Mouse (Mus musculus): Measurements from ENCODE around the gene Mgat5. TPM values are rescaled to one million over a fixed set of nuclear protein-coding genes. Genes with fewer than 3 reads are reported as not detected.

Gene Mgat5
- total and polyA plus RNA-seq, 2 experiments from 2014 or later: 2.1 to 11.2 TPM

DNA sequence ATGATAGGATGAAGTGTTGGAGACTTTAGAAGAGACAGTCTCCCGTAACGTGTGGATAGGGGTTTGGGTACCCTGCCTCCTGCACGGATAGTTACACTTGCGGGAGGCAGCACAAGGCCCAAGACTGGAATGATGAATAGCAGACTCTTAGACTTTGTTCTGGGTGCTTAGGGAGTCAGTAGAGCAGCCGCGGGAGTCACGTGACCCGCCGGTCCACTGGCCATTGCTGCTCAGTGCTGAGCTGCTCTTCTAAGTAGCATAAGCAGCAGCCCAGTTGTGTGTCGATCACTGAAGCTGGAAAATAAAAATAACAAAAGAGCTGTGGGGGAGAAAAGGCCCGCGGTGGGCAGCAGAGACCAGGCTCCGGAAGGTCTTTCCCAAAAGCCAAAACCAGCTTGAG is 215.6 kb downstream of the Mgat5 start:
- H3K4me2 ChIP-seq (ENCODE audit: low read depth, low read length): no peak overlapping the region
- peaks cover 5% of the 10 kb centered on the region; the same call in 1 of the 2 replicates for H3K4me1 ChIP-seq (ENCODE audit: control insufficient read depth, insufficient read depth)
- 0 out of 2 replicates have a peak, but pooled peaks cover 5% of the 10 kb centered on the region for H3K36me3 ChIP-seq (replicated peaks; ENCODE audit: control insufficient read depth, insufficient read depth, low read length)
- H3K27ac ChIP-seq (ENCODE audit: low read depth): no peak overlapping the region
- 52% methylated on average over 13 of the region's 13 CpGs for WGBS
- no peaks in the 10 kb centered on the region for H3K9me3 ChIP-seq (replicated peaks; ENCODE audit: control insufficient read depth, low read length)
- DNase-seq (ENCODE audit: low spot score) (no peak), ATAC-seq (ENCODE audit: insufficient read depth, low read depth) (no peak)
- H3K27me3 ChIP-seq (ENCODE audit: control insufficient read depth, insufficient read depth, low read length): no peaks in the 10 kb centered on the region
- no peak for TF ChIP-seq EP300 (IDR thresholded peaks at IDR 0.05; ENCODE audit: low read depth)
- H3K4me3 ChIP-seq (ENCODE audit: low read depth, low read length): no peak overlapping the region
- no peak overlapping the region for H3K9ac ChIP-seq (replicated peaks; ENCODE audit: low read depth, low read length)

DNA sequence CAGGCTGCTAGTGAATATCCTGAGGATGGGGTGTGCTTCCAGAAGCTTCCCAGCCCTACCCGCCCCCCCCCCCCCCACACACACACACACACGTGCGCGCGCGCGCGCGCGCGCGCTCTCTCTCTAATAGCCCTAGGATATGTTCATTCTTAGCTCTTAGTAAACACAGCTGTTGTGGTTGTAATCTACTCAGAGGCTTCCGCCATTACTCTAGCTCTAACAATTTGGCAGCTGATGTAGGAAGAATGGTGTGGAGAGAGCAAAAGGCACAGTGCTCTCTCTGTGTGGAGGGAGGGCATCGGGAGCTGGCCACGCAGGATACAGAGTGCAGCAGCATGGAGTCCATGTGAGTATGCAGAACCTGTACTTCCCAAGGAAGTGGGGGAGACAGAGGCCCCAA is 216.0 kb downstream of the Mgat5 start:
- H3K27me3 ChIP-seq (ENCODE audit: control insufficient read depth, insufficient read depth, low read length): no peaks in the 10 kb centered on the region
- H3K36me3 ChIP-seq (replicated peaks; ENCODE audit: control insufficient read depth, insufficient read depth, low read length): 0 out of 2 replicates have a peak, but pooled peaks cover 4% of the 10 kb centered on the region
- H3K9ac ChIP-seq (replicated peaks; ENCODE audit: low read depth, low read length): no peak overlapping the region
- no peak overlapping the region for H3K4me2 ChIP-seq (ENCODE audit: low read depth, low read length)
- DNase-seq (ENCODE audit: low spot score) (no peak), ATAC-seq (ENCODE audit: insufficient read depth, low read depth) (no peak)
- no peak for TF ChIP-seq CTCF (IDR thresholded peaks at IDR 0.05; ENCODE audit: low read depth)
- no peak for TF ChIP-seq EP300 (IDR thresholded peaks at IDR 0.05; ENCODE audit: low read depth)
- H3K4me3 ChIP-seq (ENCODE audit: low read depth, low read length): no peak overlapping the region
- 77% methylated on average over 12 of the region's 15 CpGs for WGBS
- no peaks in the 10 kb centered on the region for H3K9me3 ChIP-seq (replicated peaks; ENCODE audit: control insufficient read depth, low read length)
- no peak overlapping the region for H3K27ac ChIP-seq (ENCODE audit: low read depth)
- H3K4me1 ChIP-seq (ENCODE audit: control insufficient read depth, insufficient read depth): peaks cover 5% of the 10 kb centered on the region; the same call in 1 of the 2 replicates

DNA sequence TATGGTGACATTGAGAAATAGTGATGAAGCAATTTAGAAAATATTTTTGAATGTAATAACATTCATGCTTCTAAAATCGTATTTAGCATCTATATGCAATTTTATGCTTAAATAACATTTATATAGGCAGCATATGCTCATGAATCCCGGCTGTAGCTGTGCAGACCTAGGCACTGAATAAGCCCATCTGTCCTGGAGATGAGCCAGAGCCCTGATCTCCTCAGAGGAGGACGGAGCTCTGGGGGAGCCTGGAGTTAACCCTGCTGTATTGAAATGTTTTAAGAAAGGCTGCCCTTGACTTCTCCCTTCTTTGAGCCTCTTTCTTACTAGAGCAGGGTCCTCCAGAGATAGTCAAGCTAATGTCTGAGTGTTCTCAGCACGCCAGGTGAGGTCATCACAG is 217.8 kb downstream of the Mgat5 start:
- H3K4me1 ChIP-seq (ENCODE audit: control insufficient read depth, insufficient read depth): peaks cover 5% of the 10 kb centered on the region; the same call in 1 of the 2 replicates
- 75% methylated on average over 4 of the region's 4 CpGs for WGBS

DNA sequence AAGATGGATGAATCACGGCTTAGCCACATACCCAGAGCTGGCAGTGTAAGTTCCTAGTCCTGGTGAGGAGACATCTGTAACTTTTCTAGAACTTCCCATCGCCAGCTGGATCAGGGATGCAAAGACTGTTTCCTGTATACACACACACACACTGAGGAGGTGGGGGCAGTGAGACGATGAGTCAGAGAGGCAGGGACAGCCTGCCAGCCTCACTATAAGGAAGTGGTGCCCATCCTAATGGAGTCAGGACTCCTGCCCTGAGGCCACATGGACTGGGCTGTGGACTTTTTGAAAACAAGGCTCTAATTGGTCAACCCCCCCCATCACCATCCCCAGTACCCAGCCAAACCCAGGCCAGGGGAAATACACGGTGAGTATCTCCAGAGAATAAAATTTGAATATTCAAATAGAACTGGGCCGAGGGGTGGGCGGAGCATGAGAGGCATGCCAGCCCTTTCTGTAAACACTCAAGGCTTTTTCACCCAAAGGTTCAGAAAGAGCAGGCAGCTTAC is 220.3 kb downstream of the Mgat5 start:
- TF ChIP-seq CTCF (IDR thresholded peaks at IDR 0.05; ENCODE audit: low read depth) (no peak), EP300 (IDR thresholded peaks at IDR 0.05; ENCODE audit: low read depth) (no peak)
- WGBS: 54% methylated on average over 6 of the region's 6 CpGs
- Histone ChIP-seq H3K36me3 (replicated peaks; ENCODE audit: control insufficient read depth, insufficient read depth, low read length) (0 out of 2 replicates have a peak, but pooled peaks cover 8% of the 10 kb centered on the region), H3K4me3 (ENCODE audit: low read depth, low read length) (no peak overlapping the region), H3K27me3 (ENCODE audit: control insufficient read depth, insufficient read depth, low read length) (no peaks in the 10 kb centered on the region), H3K4me1 (ENCODE audit: control insufficient read depth, insufficient read depth) (no peaks in the 10 kb centered on the region), H3K4me2 (ENCODE audit: low read depth, low read length) (no peak overlapping the region), H3K27ac (ENCODE audit: low read depth) (no peak overlapping the region), H3K9ac (replicated peaks; ENCODE audit: low read depth, low read length) (no peak overlapping the region), H3K9me3 (replicated peaks; ENCODE audit: control insufficient read depth, low read length) (no peaks in the 10 kb centered on the region)
- ATAC-seq (ENCODE audit: insufficient read depth, low read depth) (no peak; the same call in 1 of the 2 replicates), DNase-seq (ENCODE audit: low spot score) (no peak)

More for the DNA sequence above, 217.8 kb downstream of the Mgat5 start:
- Histone ChIP-seq H3K4me3 (ENCODE audit: low read depth, low read length) (no peak overlapping the region), H3K27ac (ENCODE audit: low read depth) (no peak overlapping the region), H3K4me2 (ENCODE audit: low read depth, low read length) (no peak overlapping the region), H3K9me3 (replicated peaks; ENCODE audit: control insufficient read depth, low read length) (no peaks in the 10 kb centered on the region), H3K27me3 (ENCODE audit: control insufficient read depth, insufficient read depth, low read length) (no peaks in the 10 kb centered on the region), H3K36me3 (replicated peaks; ENCODE audit: control insufficient read depth, insufficient read depth, low read length) (0 out of 2 replicates have a peak, but pooled peaks cover 4% of the 10 kb centered on the region), H3K9ac (replicated peaks; ENCODE audit: low read depth, low read length) (no peak overlapping the region)
- ATAC-seq (ENCODE audit: insufficient read depth, low read depth) (no peak), DNase-seq (ENCODE audit: low spot score) (no peak)
- no peak for TF ChIP-seq CTCF (IDR thresholded peaks at IDR 0.05; ENCODE audit: low read depth)
- TF ChIP-seq EP300 (IDR thresholded peaks at IDR 0.05; ENCODE audit: low read depth): no peak

DNA sequence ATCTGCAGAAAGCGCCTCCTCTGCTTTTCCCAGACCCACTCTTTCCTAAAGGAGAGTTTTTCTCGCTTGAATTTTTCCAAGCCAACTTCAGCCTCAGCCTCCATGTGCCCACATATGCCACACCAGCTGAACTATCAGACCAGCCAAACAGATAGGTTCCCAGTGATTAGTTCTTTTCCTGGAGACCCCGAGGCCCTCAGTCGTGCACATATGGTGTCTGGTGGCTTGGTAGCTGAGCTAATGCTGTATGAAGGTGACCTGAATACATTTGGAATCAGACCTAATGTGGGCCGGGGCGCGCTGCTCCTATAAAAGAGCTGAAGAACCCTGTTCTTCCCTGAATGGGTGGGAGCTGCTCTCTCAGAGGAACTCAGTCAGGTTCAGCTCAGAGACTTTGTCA is 225.5 kb downstream of the Mgat5 start:
- WGBS: 84% methylated on average over 7 of the region's 7 CpGs
- no peak overlapping the region for H3K27ac ChIP-seq (ENCODE audit: low read depth)

DNA sequence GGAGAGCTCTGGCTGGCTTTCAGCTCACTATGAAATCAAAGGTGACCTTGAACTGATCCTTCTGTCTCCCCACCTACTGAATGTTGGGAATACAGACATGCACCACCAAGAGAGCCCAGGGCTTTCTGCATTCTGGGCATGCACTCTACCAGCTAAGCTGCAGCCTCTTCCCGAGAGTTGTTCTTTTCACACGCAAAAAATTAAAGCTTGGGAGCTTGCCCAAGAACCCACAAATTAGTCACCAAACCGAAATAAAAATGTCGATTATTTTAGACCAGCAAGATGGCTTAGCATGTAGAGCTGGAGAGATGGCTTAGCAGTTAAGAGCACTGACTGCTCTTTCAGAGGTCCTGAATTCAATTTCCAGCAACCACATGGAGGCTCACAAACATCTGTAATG is 230.0 kb downstream of the Mgat5 start:
- Histone ChIP-seq H3K4me2 (ENCODE audit: low read depth, low read length) (no peak overlapping the region), H3K4me1 (ENCODE audit: control insufficient read depth, insufficient read depth) (peaks cover 17% of the 10 kb centered on the region), H3K36me3 (replicated peaks; ENCODE audit: control insufficient read depth, insufficient read depth, low read length) (no peaks in the 10 kb centered on the region), H3K27ac (ENCODE audit: low read depth) (no peak overlapping the region), H3K9me3 (replicated peaks; ENCODE audit: control insufficient read depth, low read length) (no peaks in the 10 kb centered on the region), H3K4me3 (ENCODE audit: low read depth, low read length) (no peak overlapping the region), H3K9ac (replicated peaks; ENCODE audit: low read depth, low read length) (no peak overlapping the region), H3K27me3 (ENCODE audit: control insufficient read depth, insufficient read depth, low read length) (no peaks in the 10 kb centered on the region)
- DNase-seq (ENCODE audit: low spot score) (no peak), ATAC-seq (ENCODE audit: insufficient read depth, low read depth) (no peak)
- no peak for TF ChIP-seq EP300 (IDR thresholded peaks at IDR 0.05; ENCODE audit: low read depth)
- TF ChIP-seq CTCF (IDR thresholded peaks at IDR 0.05; ENCODE audit: low read depth): no peak
- 77% methylated on average over 4 of the region's 4 CpGs for WGBS

More for the DNA sequence above, 225.5 kb downstream of the Mgat5 start:
- no peak for TF ChIP-seq CTCF (IDR thresholded peaks at IDR 0.05; ENCODE audit: low read depth)
- no peak for TF ChIP-seq EP300 (IDR thresholded peaks at IDR 0.05; ENCODE audit: low read depth)
- H3K9ac ChIP-seq (replicated peaks; ENCODE audit: low read depth, low read length): no peak overlapping the region
- peaks cover 17% of the 10 kb centered on the region for H3K4me1 ChIP-seq (ENCODE audit: control insufficient read depth, insufficient read depth)
- H3K27me3 ChIP-seq (ENCODE audit: control insufficient read depth, insufficient read depth, low read length): no peaks in the 10 kb centered on the region
- no peak for DNase-seq (ENCODE audit: low spot score)
- ATAC-seq (ENCODE audit: insufficient read depth, low read depth): no peak
- H3K4me3 ChIP-seq (ENCODE audit: low read depth, low read length): no peak overlapping the region
- no peak overlapping the region for H3K4me2 ChIP-seq (ENCODE audit: low read depth, low read length)
- H3K36me3 ChIP-seq (replicated peaks; ENCODE audit: control insufficient read depth, insufficient read depth, low read length): 0 out of 2 replicates have a peak, but pooled peaks cover 4% of the 10 kb centered on the region
- no peaks in the 10 kb centered on the region for H3K9me3 ChIP-seq (replicated peaks; ENCODE audit: control insufficient read depth, low read length)

All from heart, postnatal 0 days (tissue).